Mouse (Mus musculus) adrenal gland, adult 8-10 months (tissue): ENCODE data around the gene Zfp819. TPM values are rescaled to one million over a fixed set of nuclear protein-coding genes. Genes with fewer than 3 reads are reported as not detected.
A peak's percentile ranks its signal among the peaks of the same experiment; 100 is the strongest.

Source experiments
- DNase-seq: peaks from one replicate; pipeline ENCODE4 v3.0.0; 2022
- total RNA-seq, 4 experiments: library from RNA; stranded (reverse); gene quantifications; 2 replicates each; pipeline ENCODE4 v1.2.4; 2022

Gene Zfp819
- not detected for total RNA-seq

- DNase-seq = peak; percentile 55
These were observed at the start of gene Zfp819 for GRCm38 (mm10) chr7:43606896-43607742. Gene Zfp819, plus strand, starts transcription at chr7:43607169.

DNA sequence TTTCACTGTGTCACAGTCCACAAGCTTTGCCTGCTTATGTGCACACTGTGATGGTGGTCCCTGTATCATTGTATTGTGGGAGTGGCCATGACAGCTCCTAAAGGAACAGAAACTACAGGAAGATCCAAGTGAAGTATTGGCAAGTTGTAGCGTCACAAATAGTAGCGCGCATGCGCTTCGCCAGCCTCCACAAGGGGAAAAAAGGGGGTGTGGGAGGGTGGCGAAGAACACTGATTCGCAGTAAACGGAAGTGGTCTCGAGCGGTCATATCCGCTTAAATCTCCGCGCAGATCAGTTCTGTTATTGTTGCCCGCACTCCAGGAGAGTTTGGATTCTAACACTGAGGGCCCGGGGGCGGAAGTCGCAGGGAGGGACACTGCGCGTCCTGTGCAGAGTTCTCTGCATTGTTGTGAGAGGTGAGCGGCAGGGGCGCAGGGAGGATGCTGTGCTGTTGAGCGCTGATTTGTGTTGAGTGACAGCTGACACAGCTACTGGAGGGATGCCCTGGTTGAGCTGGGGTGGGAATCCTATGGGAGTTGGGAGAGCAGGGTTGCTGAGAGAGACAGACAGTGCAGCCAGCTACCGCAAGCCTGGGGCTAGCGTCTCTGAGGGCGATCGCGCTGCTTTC lies 44.8 kb upstream of the Zfp819 start, which contains the start of gene Zfp658:
Gene Zfp658, plus strand, starts transcription at position 251 of the 628 bp plus-strand sequence.
- DNase-seq = peak; percentile 78

DNA sequence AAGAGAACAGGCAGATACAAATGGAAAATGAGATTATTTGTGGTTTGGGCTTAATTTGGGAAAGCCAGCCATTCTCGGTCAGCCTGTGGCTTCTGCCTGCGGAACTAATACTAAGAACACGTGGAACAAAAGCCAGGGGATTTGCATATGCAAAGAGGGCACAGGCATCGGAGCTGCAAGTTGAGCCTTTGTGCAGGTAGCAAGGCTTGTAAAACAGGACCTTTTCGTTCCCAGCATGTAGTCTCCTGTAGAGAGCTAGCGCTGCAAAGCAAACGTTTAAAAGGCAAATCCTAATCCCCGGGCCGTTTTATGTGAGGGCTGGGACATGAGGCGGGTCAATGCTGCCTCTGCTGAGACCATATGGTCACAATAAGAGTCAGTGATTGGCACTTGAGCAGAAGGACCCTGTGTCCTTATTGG lies 44.3 kb upstream of the Zfp819 start:
- no peak for DNase-seq

- DNase-seq = no peak
These were observed 43.7 kb upstream of the Zfp819 start for GRCm38 (mm10) chr7:43563300-43563699.

GRCm38 (mm10) chr7:43571216-43571615 lies 35.8 kb upstream of the Zfp819 start:
- DNase-seq = no peak

GRCm38 (mm10) chr7:43579440-43580171 lies 27.4 kb upstream of the Zfp819 start, which contains the start of gene Zfp719:
Gene Zfp719, plus strand, starts transcription at chr7:43579610.
- peak; percentile 95 for DNase-seq

DNA sequence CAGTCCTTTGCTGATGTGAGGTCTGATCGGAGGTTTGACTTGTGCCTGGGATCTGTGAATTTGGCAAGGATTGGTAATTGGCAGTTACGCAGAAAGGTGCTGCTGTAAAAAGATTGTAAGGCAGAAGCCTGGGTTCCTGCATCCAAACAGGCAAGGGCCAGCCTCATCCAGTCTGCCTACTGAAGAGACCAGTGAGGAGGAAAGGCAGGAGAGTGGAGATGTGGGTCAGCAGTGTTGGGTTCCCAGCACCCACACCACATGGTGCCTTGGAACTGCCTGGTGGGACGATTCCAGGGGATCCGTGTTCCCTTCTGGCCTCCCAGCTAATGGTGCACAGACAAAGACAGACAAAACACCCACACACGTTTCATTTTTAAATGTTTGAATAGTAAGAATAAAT lies 26.4 kb upstream of the Zfp819 start:
- no peak for DNase-seq

- DNase-seq = no peak
These were observed 22.2 kb upstream of the Zfp819 start for GRCm38 (mm10) chr7:43584790-43585189.

- peak; percentile 12 for DNase-seq
These were observed 5.1 kb upstream of the Zfp819 start for GRCm38 (mm10) chr7:43601884-43602283.

GRCm38 (mm10) chr7:43607743-43608287 lies 846 bp downstream of the Zfp819 start:
- DNase-seq = no peak

DNA sequence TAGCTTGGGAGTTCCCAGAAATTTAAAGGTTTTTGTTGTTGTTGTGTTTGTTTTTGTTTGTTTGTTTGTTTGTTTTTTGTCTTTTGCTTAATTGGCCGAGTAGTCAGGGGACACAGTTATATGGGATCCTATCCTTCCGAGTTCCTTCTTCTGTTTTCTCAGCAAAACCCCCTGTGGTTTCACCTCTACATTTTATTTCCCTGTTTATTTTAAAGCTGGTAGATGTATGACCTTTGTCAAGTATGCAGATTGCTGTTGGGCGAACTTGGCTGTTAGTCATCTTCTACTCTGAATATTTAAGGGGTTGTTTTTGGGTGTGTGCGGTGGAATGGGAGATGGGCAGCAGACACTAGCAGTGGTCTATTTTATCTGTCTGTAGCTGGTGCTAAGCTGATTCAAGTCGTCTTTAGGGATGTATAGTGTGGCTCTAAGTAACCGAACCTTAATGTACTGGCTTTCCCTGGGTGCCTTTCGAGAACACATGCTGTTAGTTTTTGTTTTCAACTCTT lies 1.4 kb downstream of the Zfp819 start:
- DNase-seq = no peak

DNA sequence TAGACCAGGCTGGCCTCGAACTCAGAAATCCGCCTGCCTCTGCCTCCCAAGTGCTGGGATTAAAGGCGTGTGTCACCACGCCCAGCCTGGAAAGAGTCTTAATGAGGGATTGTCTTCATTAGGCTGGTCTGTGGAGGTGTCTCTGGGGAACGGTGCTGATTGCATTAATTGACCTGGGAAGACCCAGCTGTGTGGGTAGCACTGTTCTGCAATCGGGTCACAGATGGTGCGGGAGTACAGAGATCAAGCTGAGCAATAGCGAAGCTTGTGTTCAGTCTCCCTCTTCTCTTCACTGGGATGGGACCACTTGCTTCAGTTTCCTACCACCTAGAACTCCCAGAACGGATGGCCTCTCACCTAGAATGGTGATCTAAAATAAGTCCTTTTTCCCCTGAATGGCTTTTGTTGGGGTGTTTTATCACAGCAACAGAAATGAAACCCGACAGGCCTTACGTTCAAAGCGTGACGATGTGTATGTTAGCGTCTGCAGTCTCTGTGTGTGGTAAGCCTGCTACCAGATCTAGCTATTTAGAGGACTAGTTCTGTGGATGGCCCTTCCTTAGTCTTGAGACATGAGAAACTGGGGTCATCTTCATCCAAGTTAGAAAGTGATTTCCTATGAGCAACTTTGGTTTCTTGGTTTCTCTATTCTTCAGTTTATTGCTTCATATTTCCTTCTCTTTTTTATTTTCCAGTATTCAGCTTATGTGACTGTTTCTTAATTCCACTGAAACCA lies 7.0 kb downstream of the Zfp819 start:
- DNase-seq = no peak

GRCm38 (mm10) chr7:43622927-43623326 lies 16.0 kb downstream of the Zfp819 start:
- no peak for DNase-seq

DNA sequence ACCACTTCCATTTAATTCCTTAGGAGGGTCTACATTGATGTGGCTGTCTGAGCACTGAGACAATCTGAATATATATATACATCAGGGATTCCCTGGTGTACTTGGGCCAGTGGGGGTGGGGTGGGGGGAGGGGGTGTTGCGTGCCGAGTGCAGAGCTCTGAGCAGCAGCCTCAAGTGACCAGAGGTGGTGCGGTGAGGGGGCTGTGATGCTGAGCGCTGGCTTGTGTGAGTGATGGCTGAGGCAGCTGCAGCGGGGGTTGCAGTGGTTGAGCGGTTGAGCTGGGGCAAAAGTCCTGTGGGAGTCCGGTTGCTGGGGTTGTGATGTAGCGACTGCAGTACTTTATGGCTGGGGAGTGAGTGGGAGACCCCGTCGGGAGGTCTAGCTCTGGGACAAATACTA lies 16.9 kb downstream of the Zfp819 start:
- no peak for DNase-seq

- no peak for DNase-seq
These were observed 18.1 kb downstream of the Zfp819 start for GRCm38 (mm10) chr7:43625065-43625464.

GRCm38 (mm10) chr7:43625794-43626422 lies 18.9 kb downstream of the Zfp819 start:
- DNase-seq = no peak

DNA sequence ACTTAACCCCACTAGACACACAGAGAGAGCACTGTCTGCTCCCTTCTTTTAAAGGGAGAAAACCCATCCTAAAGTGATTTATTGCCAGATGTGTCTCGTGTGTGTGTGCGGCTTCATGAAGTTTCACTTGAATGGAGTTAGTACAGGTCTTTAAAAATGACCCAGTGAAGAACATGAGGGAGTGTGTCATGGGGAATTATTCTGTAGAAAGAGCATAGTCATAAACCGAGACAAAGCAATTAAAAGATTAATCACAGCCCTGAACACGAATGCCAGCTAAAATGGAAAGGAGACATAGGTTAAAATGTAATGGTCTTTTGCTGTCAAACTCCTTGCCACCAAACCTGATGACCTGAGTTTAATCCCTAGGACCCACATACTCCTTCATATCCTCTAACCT lies 27.0 kb downstream of the Zfp819 start:
- no peak for DNase-seq

DNA sequence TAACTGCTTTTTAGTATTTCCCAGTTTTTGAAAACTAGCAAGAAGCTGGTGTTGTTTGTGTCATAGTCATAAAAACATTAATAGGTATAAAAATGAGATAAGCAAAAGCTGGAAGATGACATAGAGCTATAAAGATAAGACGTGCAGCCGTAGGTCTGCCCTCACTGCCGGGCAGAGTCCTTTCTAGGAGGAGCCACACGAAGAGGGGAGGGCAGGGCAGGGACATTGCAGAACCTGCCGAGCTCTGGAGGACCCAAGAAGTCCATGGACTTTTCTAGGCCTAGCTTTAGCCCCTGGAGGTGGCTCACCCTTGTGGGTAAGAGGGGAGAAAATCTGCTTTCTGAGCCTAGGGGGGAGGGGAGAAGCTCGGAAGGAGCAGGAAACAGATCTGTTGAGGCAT lies 27.5 kb downstream of the Zfp819 start, which contains the start of gene Ceacam18:
Gene Ceacam18, plus strand, starts transcription at position 208 of the 400 bp plus-strand sequence.
- DNase-seq = no peak

DNA sequence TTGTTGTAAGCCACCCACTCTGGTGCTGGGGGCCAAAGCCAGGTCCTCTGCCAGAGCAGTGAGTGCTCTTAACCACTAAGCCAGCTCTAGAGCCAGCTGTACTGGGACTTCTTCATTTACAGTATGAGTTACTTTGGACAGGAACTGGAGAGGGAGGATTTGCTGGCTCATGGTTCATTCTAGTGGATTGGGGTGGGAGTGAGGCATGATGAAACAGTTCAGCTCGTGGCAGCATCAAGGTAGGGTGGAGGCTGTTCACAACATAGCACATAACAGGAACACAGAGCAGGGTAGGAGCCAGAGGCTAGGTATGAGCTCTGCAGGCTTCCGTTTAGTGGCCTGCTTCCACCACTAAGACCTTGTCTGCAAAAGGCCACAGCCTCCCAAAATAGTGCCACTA lies 29.2 kb downstream of the Zfp819 start:
- DNase-seq = no peak

GRCm38 (mm10) chr7:43637118-43637517 lies 30.1 kb downstream of the Zfp819 start:
- no peak for DNase-seq

DNA sequence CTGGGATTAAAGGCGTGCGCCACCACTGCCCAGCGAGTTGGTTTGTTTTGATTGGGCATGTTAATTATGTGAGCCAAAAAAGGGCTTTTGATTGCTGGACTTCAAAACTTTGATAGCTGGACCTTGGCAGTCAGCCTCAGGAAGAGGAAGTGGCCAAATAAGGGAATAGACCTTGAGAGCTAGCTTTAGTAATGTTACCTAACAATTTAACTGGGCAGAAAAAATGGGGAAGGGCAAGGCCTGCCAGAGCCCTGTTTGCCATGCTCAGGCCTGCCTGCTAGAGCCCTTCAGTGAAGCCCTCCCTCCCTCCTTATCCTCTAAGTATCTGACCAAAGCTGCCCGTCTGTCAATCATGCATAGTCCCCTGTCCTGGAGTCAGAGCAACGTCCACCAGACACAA lies 35.6 kb downstream of the Zfp819 start:
- peak; percentile 77 for DNase-seq
